9 mouse cellular contexts compared by ENCODE assay signal in the genomic region with DNA sequence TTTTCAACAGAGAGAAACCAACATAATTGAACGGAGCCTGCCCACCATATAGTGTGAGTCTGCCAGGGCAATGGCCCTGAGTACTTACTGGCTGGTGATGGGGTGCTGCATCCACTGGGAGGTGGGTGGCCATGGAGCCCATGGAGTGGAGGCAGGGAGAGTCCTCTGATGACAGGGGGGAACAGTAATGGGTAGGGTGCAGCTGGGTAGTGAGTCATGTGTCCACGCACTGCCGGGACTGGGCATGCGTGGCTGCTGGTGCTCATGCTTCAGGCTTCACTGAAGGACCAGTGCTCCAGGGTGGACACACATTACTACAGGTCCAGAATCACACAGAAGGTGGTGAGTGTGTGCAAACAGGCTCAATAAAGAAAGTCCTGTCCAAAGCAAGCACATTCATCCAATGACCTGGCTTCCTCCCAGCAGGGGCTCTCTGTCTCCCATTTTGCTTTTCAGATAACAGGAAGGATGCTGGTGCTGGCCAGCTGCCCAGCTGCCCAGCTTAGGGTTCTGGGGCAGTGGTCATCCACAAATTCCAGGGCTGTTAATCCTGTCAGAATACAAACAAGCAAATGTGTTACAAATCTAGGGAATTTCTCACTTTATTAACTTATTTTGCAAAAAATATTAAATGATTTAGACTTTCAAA. TPM values are rescaled to one million over a fixed set of nuclear protein-coding genes. Genes with fewer than 3 reads are reported as not detected.
DNase-seq lines count a peak whose midpoint lies in the region; ATAC-seq lines count a peak whose summit lies in the region.
"Had no signal": no experiment of that assay in that cellular context is flagged by ENCODE, and none has a peak within 500 bp of the region (broad histone marks: within the 10 kb centered on the region; RNA-seq: fewer than 3 reads in every experiment).

A gene (minus strand): TSS at position 555 of the 649 bp plus-strand sequence.

- H3K4me3 ChIP-seq in stomach, embryonic 16.5 days (replicated peaks; ENCODE audit: low read length) = no peak within 1 kb of the TSS

- WGBS in stomach, embryonic 16.5 days = 90% methylated on average over 4 of the region's 4 CpGs

- H3K9me3 ChIP-seq in stomach, embryonic 16.5 days (replicated peaks; ENCODE audit: control insufficient read depth, low read length) = no peaks in the 10 kb centered on the region

- no peak for DNase-seq in gastrocnemius, adult 8-10 months (ENCODE audit: low spot score in 2 of 2)
- no peak for DNase-seq in gastrocnemius, postnatal 25 days
- DNase-seq in retina, postnatal 1 day = peak; percentile 33
- no peak for DNase-seq in retina, embryonic 14.5 days (ENCODE audit: low spot score)
- peak; percentile 5 for DNase-seq in heart, postnatal 4 days
- DNase-seq in ovary, postnatal 36 days (ENCODE audit: low spot score) = no peak
- DNase-seq in cerebellum, adult 8-10 months = no peak

- H3K4me1 ChIP-seq in stomach, embryonic 16.5 days (ENCODE audit: control insufficient read depth, insufficient read depth, low read length) = no peaks in the 10 kb centered on the region

- ATAC-seq in stomach, embryonic 16.5 days (ENCODE audit: insufficient read depth, low FRiP score) = no peak

- no peaks in the 10 kb centered on the region for H3K36me3 ChIP-seq in stomach, embryonic 16.5 days (ENCODE audit: control insufficient read depth, insufficient read depth, low read length)

- H3K27me3 ChIP-seq in stomach, embryonic 16.5 days (ENCODE audit: control insufficient read depth, insufficient read depth, low read length) = no peaks in the 10 kb centered on the region

- no peak within 1 kb of the TSS for H3K4me2 ChIP-seq in stomach, embryonic 16.5 days (ENCODE audit: low read depth, low read length)

- H3K27ac ChIP-seq in stomach, embryonic 16.5 days (ENCODE audit: low read length) = no peak within 1 kb of the TSS

- no peak within 1 kb of the TSS for H3K9ac ChIP-seq in stomach, embryonic 16.5 days (ENCODE audit: low read length)

RNA-seq across cellular contexts. Expression of the gene that starts here (rescaled TPM):
- 10 to 100 TPM in 3 of 4 experiments, 1 to 10 TPM in 1; 9.2 to 14.2 (median 12.3) TPM for total RNA-seq in gastrocnemius, adult 8-10 months (2022)
- 1 to 10 TPM; 7.3 to 9.6 TPM for total RNA-seq in gastrocnemius, postnatal 25 days (2021)
- total RNA-seq in heart, postnatal 4 days (2021) = 10 to 100 TPM; 16.8 to 20.3 TPM
- polyA plus RNA-seq in stomach, embryonic 16.5 days (2015; fragmentation: Nextera tagmentation; extraction: Ambion mirVana) = 15.2 and 17.9 TPM in 2 replicates
- total RNA-seq: neutrophil, adult 5-6 weeks had no signal

Comparison
In these comparisons a context has a peak if more than half of its experiments do, and no peak if none do; other contexts are left out.
1. DNase-seq: peak in retina, postnatal 1 day (single experiment) and heart, postnatal 4 days (single experiment); none in gastrocnemius, adult 8-10 months (0 of 2), gastrocnemius, postnatal 25 days (single experiment), retina, embryonic 14.5 days (single experiment), ovary, postnatal 36 days (single experiment) and cerebellum, adult 8-10 months (single experiment).